ENCODE assay signal across 9 mouse cellular contexts in the genomic region with DNA sequence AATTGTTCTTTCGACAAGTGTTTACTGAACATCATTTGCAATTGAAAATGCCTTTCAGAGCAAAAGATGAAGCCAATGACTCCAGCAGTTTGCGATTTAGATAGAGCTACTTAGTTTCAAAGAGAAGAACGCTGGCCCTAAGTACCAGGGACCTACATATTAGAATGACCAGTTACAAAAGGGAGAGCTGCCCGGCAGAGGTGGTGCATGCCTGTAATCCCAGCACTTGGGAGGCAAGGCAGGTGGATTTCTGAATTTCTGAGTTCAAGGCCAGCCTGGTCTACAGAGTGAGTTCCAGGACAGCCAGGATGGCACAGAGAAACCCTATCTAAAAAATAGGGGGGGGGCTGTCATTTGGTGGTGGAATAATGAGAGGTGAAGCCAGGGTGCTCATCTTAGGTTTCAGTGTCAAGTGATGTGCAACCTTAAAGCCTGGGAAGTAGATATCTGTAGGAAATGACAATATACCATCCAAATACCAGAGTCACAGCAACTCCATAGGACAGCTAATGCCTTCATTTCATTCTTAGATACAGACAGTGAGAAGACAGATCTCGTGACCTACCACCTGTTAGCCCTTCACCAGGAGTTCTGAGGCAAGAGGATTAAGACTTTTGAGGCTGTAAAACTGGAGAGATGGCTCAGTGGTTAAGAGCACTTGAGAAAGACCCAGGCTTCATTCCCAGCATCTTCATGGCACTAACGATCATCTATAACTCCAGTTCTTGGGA. TPM values are rescaled to one million over a fixed set of nuclear protein-coding genes. Genes with fewer than 3 reads are reported as not detected.
A peak's percentile ranks its signal among the peaks of the same experiment; 100 is the strongest.
DNase-seq lines count a peak whose midpoint lies in the region; ATAC-seq and TF ChIP-seq lines count a peak whose summit lies in the region.
"Had no signal": no experiment of that assay in that cellular context is flagged by ENCODE, and none has a peak within 500 bp of the region (broad histone marks: within the 10 kb centered on the region; RNA-seq: fewer than 3 reads in every experiment).

No protein-coding gene starts in this region.

- peaks cover 73% of the 10 kb centered on the region for H3K79me2 ChIP-seq in macrophage (ENCODE audit: inconsistent target)

- no peak for TF ChIP-seq CTCF in gastrocnemius, adult 2 months (IDR thresholded peaks at IDR 0.05)
- TF ChIP-seq CTCF in E14TG2a.4 (conservative IDR thresholded peaks at IDR 0.05; ENCODE audit: low read length), result no peak

- WGBS in hindbrain, embryonic 12.5 days, result 55% methylated on average over 6 of the region's 6 CpGs
- 75% methylated on average over 6 of the region's 6 CpGs for WGBS in macrophage (ENCODE audit: missing documents)

- peaks cover 53% of the 10 kb centered on the region for H3K4me1 ChIP-seq in E14TG2a.4 (replicated peaks; ENCODE audit: low read depth, low read length)
- H3K4me1 ChIP-seq in hindbrain, embryonic 12.5 days, result peaks cover 22% of the 10 kb centered on the region

- H3K9ac ChIP-seq in hindbrain, embryonic 12.5 days, result peak overlapping the region; percentile 98; the same call in 1 of the 2 replicates

- no peaks in the 10 kb centered on the region for H3K27me3 ChIP-seq in E14TG2a.4 (ENCODE audit: insufficient read depth, low read length)
- no peaks in the 10 kb centered on the region for H3K27me3 ChIP-seq in hindbrain, embryonic 12.5 days

- DNase-seq in gastrocnemius, adult 2 months, result no peak
- DNase-seq in gastrocnemius, adult 8-10 months (ENCODE audit: low spot score in 2 of 2), result no peak
- no peak for DNase-seq in adrenal gland, postnatal 14 days
- no peak for DNase-seq in urinary bladder, adult 18-20 months (ENCODE audit: low spot score in 2 of 2)
- DNase-seq in gastrocnemius, postnatal 10 days, result no peak
- DNase-seq: kidney, adult 9 months had no signal

- H3K4me3 ChIP-seq in gastrocnemius, adult 2 months, result peak overlapping the region; percentile 99
- H3K4me3 ChIP-seq in E14TG2a.4 (replicated peaks; ENCODE audit: low read length) (peak overlapping the region; percentile 98), macrophage (ENCODE audit: inconsistent target) (no peak overlapping the region)
- peak overlapping the region; percentile 97 for H3K4me3 ChIP-seq in hindbrain, embryonic 12.5 days

- H3K36me3 ChIP-seq in E14TG2a.4 (ENCODE audit: insufficient read depth, low read length) (no peaks in the 10 kb centered on the region), macrophage (ENCODE audit: inconsistent target) (no peaks in the 10 kb centered on the region)
- no peaks in the 10 kb centered on the region for H3K36me3 ChIP-seq in hindbrain, embryonic 12.5 days

- ATAC-seq in hindbrain, embryonic 12.5 days (ENCODE audit: low FRiP score), result no peak

- no peaks in the 10 kb centered on the region for H3K9me3 ChIP-seq in E14TG2a.4 (ENCODE audit: low read length)
- no peaks in the 10 kb centered on the region for H3K9me3 ChIP-seq in hindbrain, embryonic 12.5 days (replicated peaks)

- intact Hi-C loops in gastrocnemius, adult 2 months (cut with DNase I), result loop anchor here (5.0 to 10.0 kb wide), 2 partner anchors 78 to 225 kb away; no protein-coding TSS in a partner anchor

- peak overlapping the region; percentile 90 for H3K27ac ChIP-seq in gastrocnemius, adult 2 months
- H3K27ac ChIP-seq in hindbrain, embryonic 12.5 days, result 0 out of 2 replicates have a peak overlapping the region, but pooled peaks have one; percentile 96
- H3K27ac ChIP-seq in macrophage, result 0 out of 2 replicates have a peak overlapping the region, but pooled peaks have one; percentile 80

- peak overlapping the region; percentile 91 for H3K4me2 ChIP-seq in hindbrain, embryonic 12.5 days (replicated peaks)

RNA-seq across cellular contexts. Expression of a gene that starts 1.6 kb away (rescaled TPM):
- total RNA-seq in gastrocnemius, adult 2 months (2021), result 10 to 100 TPM; 60.3 to 74.7 TPM
- 10 to 100 TPM; 60.8 to 77.6 (median 67.7) TPM for total RNA-seq in gastrocnemius, adult 8-10 months (2022)
- polyA plus RNA-seq in hindbrain, embryonic 12.5 days (2016; fragmentation: Nextera tagmentation; extraction: Ambion mirVana), result 151 and 164 TPM in 2 replicates
- total RNA-seq in macrophage (2018; cell fraction: chromatin; rRNA removed), result 100 to 1,000 TPM in 21 of 26 experiments, 10 to 100 TPM in 5; 37.2 to 266 (median 136) TPM
- total RNA-seq in macrophage (2018; cell fraction: cytosol; rRNA removed), result 100 to 1,000 TPM; 294 to 727 (median 469) TPM
- total RNA-seq in macrophage (2018; cell fraction: nucleus; rRNA removed), result 100 to 1,000 TPM in 25 of 26 experiments, 10 to 100 TPM in 1; 87.0 to 291 (median 183) TPM
- 265 to 522 TPM (median 418 TPM) in 3 replicates for polyA plus RNA-seq in macrophage (2018)
- 103 and 108 TPM in 2 replicates for total RNA-seq in adrenal gland, postnatal 14 days (2021)
- total RNA-seq in gastrocnemius, postnatal 10 days (2021), result 10 to 100 TPM; 93.7 to 95.9 TPM

RNA-seq across cellular contexts. Expression of a gene that starts 55.2 kb away (rescaled TPM):
- total RNA-seq in gastrocnemius, adult 2 months (2021), result 10 to 100 TPM; 90.6 to 99.5 TPM
- 100 to 1,000 TPM in 3 of 4 experiments, 10 to 100 TPM in 1; 90.5 to 118 (median 104) TPM for total RNA-seq in gastrocnemius, adult 8-10 months (2022)
- polyA plus RNA-seq in hindbrain, embryonic 12.5 days (2016; fragmentation: Nextera tagmentation; extraction: Ambion mirVana), result 41.6 and 42.1 TPM in 2 replicates
- 10 to 100 TPM in 22 of 26 experiments, 1 to 10 TPM in 4; 5.9 to 55.5 (median 26.5) TPM for total RNA-seq in macrophage (2018; cell fraction: chromatin; rRNA removed)
- total RNA-seq in macrophage (2018; cell fraction: cytosol; rRNA removed), result 10 to 100 TPM; 17.6 to 35.8 (median 23.4) TPM
- 10 to 100 TPM in 24 of 26 experiments, 1 to 10 TPM in 2; 7.9 to 36.8 (median 24.3) TPM for total RNA-seq in macrophage (2018; cell fraction: nucleus; rRNA removed)
- 13.8 to 22.4 TPM (median 14.1 TPM) in 3 replicates for polyA plus RNA-seq in macrophage (2018)
- total RNA-seq in adrenal gland, postnatal 14 days (2021), result 64.4 and 65.1 TPM in 2 replicates
- 10 to 100 TPM; 55.6 to 60.0 TPM for total RNA-seq in gastrocnemius, postnatal 10 days (2021)
